Mouse (Mus musculus) kidney, embryonic 14.5 days (tissue): ENCODE measurements around the gene Irgc1. TPM values are rescaled to one million over a fixed set of nuclear protein-coding genes. Genes with fewer than 3 reads are reported as not detected.

Source experiments
- ATAC-seq: fragments of 200-750 bp; cut with Nextera tagmentation; 2 replicates; pipeline ENCODE4 v1.8.0; 2017; ENCODE audit warnings: moderate number of reproducible peaks, mild to moderate bottlenecking, moderate TSS enrichment, moderate library complexity; ENCODE audit not compliant: low FRiP score, low TSS enrichment
- H3K27ac ChIP-seq: fragments of 300-500 bp; sonication (generic); 2 replicates; pipeline ENCODE4 v1.5.1; 2014; ENCODE audit warnings: low read depth, mild to moderate bottlenecking, low read length, moderate library complexity, mixed read lengths
- H3K27me3 ChIP-seq: fragments of 300-500 bp; sonication (generic); 2 replicates; pipeline ENCODE4 v1.6.1; 2014; ENCODE audit warnings: mild to moderate bottlenecking, low read length; ENCODE audit not compliant: control insufficient read depth, insufficient read depth
- H3K36me3 ChIP-seq: fragments of 300-500 bp; sonication (generic); 2 replicates; pipeline ENCODE4 v1.6.1; 2014; ENCODE audit warnings: low read length, mixed read lengths; ENCODE audit not compliant: control insufficient read depth, insufficient read depth
- H3K4me1 ChIP-seq: fragments of 300-500 bp; sonication (generic); 2 replicates; pipeline ENCODE4 v1.6.1; 2014; ENCODE audit warnings: low read length, mixed read lengths; ENCODE audit not compliant: control insufficient read depth, insufficient read depth
- H3K4me2 ChIP-seq: fragments of 300-500 bp; sonication (generic); replicated peaks from 2 replicates; pipeline ENCODE4 v1.6.1; 2014; ENCODE audit warnings: low read depth, mild to moderate bottlenecking, low read length
- H3K4me3 ChIP-seq: fragments of 300-500 bp; sonication (generic); 2 replicates; pipeline ENCODE4 v1.5.1; 2014; ENCODE audit warnings: mild to moderate bottlenecking, low read length
- H3K9ac ChIP-seq: fragments of 300-500 bp; sonication (generic); 2 replicates; pipeline ENCODE4 v1.6.1; 2014; ENCODE audit warnings: low read depth, mild to moderate bottlenecking, low read length, moderate library complexity
- H3K9me3 ChIP-seq: fragments of 300-500 bp; sonication (generic); 2 replicates; pipeline ENCODE4 v1.6.1; 2016; ENCODE audit warnings: low read length; ENCODE audit not compliant: control insufficient read depth
- WGBS: fragments of 180-500 bp; shearing (Covaris S2); extraction: QIAGEN DNeasy Blood & Tissue Kit; methylation state at CpG from one replicate; pipeline ENCODE4 v1.1.7; 2014; 5-methylcytosine and 5-hydroxymethylcytosine counted together
- polyA plus RNA-seq: library from polyadenylated mRNA; unstranded; fragments of >200 nt; fragmentation: Nextera tagmentation; extraction: Ambion mirVana; gene quantifications from 2 replicates; pipeline ENCODE4 v1.2.1, GENCODE M21; 2014

Gene Irgc1
- polyA plus RNA-seq, 1 experiment from 2014 or later, result not detected

- 74% methylated on average over 2 of the region's 3 CpGs for WGBS
- H3K27ac ChIP-seq, result peak overlapping the region; percentile 62; the same call in 1 of the 2 replicates
- peaks cover 21% of the 10 kb centered on the region for H3K4me1 ChIP-seq
- no peaks in the 10 kb centered on the region for H3K27me3 ChIP-seq
- H3K4me2 ChIP-seq, result no peak overlapping the region
- no peak for ATAC-seq
- no peaks in the 10 kb centered on the region for H3K9me3 ChIP-seq
- H3K4me3 ChIP-seq, result no peak overlapping the region
- no peak overlapping the region for H3K9ac ChIP-seq
- no peaks in the 10 kb centered on the region for H3K36me3 ChIP-seq
Observed at GRCm38 (mm10) chr7:24394054-24394453, 58.0 kb downstream of the Irgc1 start.

GRCm38 (mm10) chr7:24391687-24392086 lies 60.4 kb downstream of the Irgc1 start:
- H3K27ac ChIP-seq, result peak overlapping the region; percentile 83
- 74% methylated on average over 2 of the region's 2 CpGs for WGBS
- H3K9ac ChIP-seq, result no peak overlapping the region

GRCm38 (mm10) chr7:24391077-24391476 lies 61.0 kb downstream of the Irgc1 start:
- 6% methylated on average over 5 of the region's 5 CpGs for WGBS
- H3K4me3 ChIP-seq, result peak overlapping the region; percentile 12; the same call in 1 of the 2 replicates
- peak overlapping the region; percentile 83 for H3K27ac ChIP-seq

More at GRCm38 (mm10) chr7:24391687-24392086, 60.4 kb downstream of the Irgc1 start:
- no peaks in the 10 kb centered on the region for H3K27me3 ChIP-seq
- no peaks in the 10 kb centered on the region for H3K36me3 ChIP-seq
- H3K4me3 ChIP-seq, result no peak overlapping the region; the same call in 1 of the 2 replicates
- peaks cover 25% of the 10 kb centered on the region for H3K4me1 ChIP-seq
- no peak for ATAC-seq
- no peaks in the 10 kb centered on the region for H3K9me3 ChIP-seq
- H3K4me2 ChIP-seq, result no peak overlapping the region

GRCm38 (mm10) chr7:24390512-24390911 lies 61.6 kb downstream of the Irgc1 start:
- no peak for ATAC-seq
- Histone ChIP-seq H3K36me3 (no peaks in the 10 kb centered on the region), H3K9me3 (no peaks in the 10 kb centered on the region), H3K4me3 (no peak overlapping the region), H3K4me1 (peaks cover 25% of the 10 kb centered on the region), H3K27ac (peak overlapping the region; percentile 83; the same call in 1 of the 2 replicates), H3K4me2 (peak overlapping the region; percentile 37; the same call in 1 of the 2 replicates), H3K9ac (no peak overlapping the region; the same call in 1 of the 2 replicates), H3K27me3 (no peaks in the 10 kb centered on the region)
- 41% methylated on average over 7 of the region's 7 CpGs for WGBS

More at GRCm38 (mm10) chr7:24391077-24391476, 61.0 kb downstream of the Irgc1 start:
- Histone ChIP-seq H3K36me3 (no peaks in the 10 kb centered on the region), H3K9ac (no peak overlapping the region), H3K27me3 (no peaks in the 10 kb centered on the region), H3K9me3 (no peaks in the 10 kb centered on the region), H3K4me1 (peaks cover 25% of the 10 kb centered on the region), H3K4me2 (peak overlapping the region; percentile 37)
- ATAC-seq, result peak; percentile 79

GRCm38 (mm10) chr7:24389516-24390187 lies 62.4 kb downstream of the Irgc1 start:
- WGBS, result 19% methylated on average over 13 of the region's 13 CpGs
- Histone ChIP-seq H3K4me2 (0 out of 2 replicates have a peak overlapping the region, but pooled peaks have one; percentile 2), H3K4me3 (no peak overlapping the region), H3K9ac (no peak overlapping the region), H3K27ac (peak overlapping the region; percentile 83; the same call in 1 of the 2 replicates), H3K27me3 (no peaks in the 10 kb centered on the region), H3K9me3 (no peaks in the 10 kb centered on the region), H3K4me1 (peaks cover 21% of the 10 kb centered on the region), H3K36me3 (no peaks in the 10 kb centered on the region)
- ATAC-seq, result peak; percentile 48

- no peak overlapping the region for H3K4me3 ChIP-seq
- peaks cover 16% of the 10 kb centered on the region for H3K4me1 ChIP-seq
- WGBS, result 85% methylated on average over 10 of the region's 10 CpGs
- H3K9ac ChIP-seq, result no peak overlapping the region
- H3K27ac ChIP-seq, result no peak overlapping the region
- no peak for ATAC-seq
- H3K36me3 ChIP-seq, result no peaks in the 10 kb centered on the region
- no peaks in the 10 kb centered on the region for H3K9me3 ChIP-seq
- H3K27me3 ChIP-seq, result no peaks in the 10 kb centered on the region
- H3K4me2 ChIP-seq, result no peak overlapping the region
Observed at GRCm38 (mm10) chr7:24387059-24387556, 65.0 kb downstream of the Irgc1 start.

- ATAC-seq, result no peak
- H3K4me2 ChIP-seq, result no peak overlapping the region
- 9% methylated on average over 11 of the region's 11 CpGs for WGBS
Observed at GRCm38 (mm10) chr7:24384827-24385226, 67.3 kb downstream of the Irgc1 start.

GRCm38 (mm10) chr7:24384070-24384469 lies 68.0 kb downstream of the Irgc1 start:
- H3K27ac ChIP-seq, result no peak overlapping the region
- H3K36me3 ChIP-seq, result no peaks in the 10 kb centered on the region

More at GRCm38 (mm10) chr7:24384827-24385226, 67.3 kb downstream of the Irgc1 start:
- Histone ChIP-seq H3K27me3 (no peaks in the 10 kb centered on the region), H3K27ac (no peak overlapping the region), H3K9ac (no peak overlapping the region), H3K4me1 (peaks cover 14% of the 10 kb centered on the region), H3K9me3 (no peaks in the 10 kb centered on the region), H3K4me3 (no peak overlapping the region), H3K36me3 (no peaks in the 10 kb centered on the region)

GRCm38 (mm10) chr7:24382730-24383372 lies 69.2 kb downstream of the Irgc1 start:
- no peak overlapping the region for H3K9ac ChIP-seq
- WGBS, result 81% methylated on average over 16 of the region's 16 CpGs
- H3K4me3 ChIP-seq, result no peak overlapping the region
- H3K27me3 ChIP-seq, result no peaks in the 10 kb centered on the region
- H3K9me3 ChIP-seq, result no peaks in the 10 kb centered on the region
- H3K27ac ChIP-seq, result no peak overlapping the region
- H3K4me2 ChIP-seq, result no peak overlapping the region
- no peak for ATAC-seq
- H3K4me1 ChIP-seq, result peaks cover 12% of the 10 kb centered on the region
- H3K36me3 ChIP-seq, result no peaks in the 10 kb centered on the region

More at GRCm38 (mm10) chr7:24384070-24384469, 68.0 kb downstream of the Irgc1 start:
- WGBS, result 54% methylated on average over 6 of the region's 6 CpGs
- Histone ChIP-seq H3K4me1 (peaks cover 12% of the 10 kb centered on the region), H3K27me3 (no peaks in the 10 kb centered on the region), H3K4me3 (no peak overlapping the region), H3K9me3 (no peaks in the 10 kb centered on the region), H3K4me2 (no peak overlapping the region), H3K9ac (no peak overlapping the region)
- no peak for ATAC-seq
